Mouse (Mus musculus) liver, embryonic 14.5 days (tissue): ENCODE results near the gene Tmem117.

Experiments
- CTCF ChIP-seq: IDR thresholded peaks from 2 replicates; pipeline ENCODE4 v1.5.1; 2016; ENCODE audit warnings: antibody characterized with exemption, low read depth, control low read depth
- EP300 ChIP-seq: IDR thresholded peaks from 2 replicates; pipeline ENCODE4 v1.6.1; 2016; ENCODE audit warnings: antibody characterized with exemption, low read depth

- TF ChIP-seq CTCF (no peak), EP300 (no peak)
Observed at GRCm38 (mm10) chr15:95138709-95139409, 509.8 kb downstream of the Tmem117 start.
